Mouse (Mus musculus) activated CD4-positive, CD25-positive, alpha-beta regulatory T cell, adult 9 weeks (primary cell): ENCODE measurements around the gene Abraxas1. TPM values are rescaled to one million over a fixed set of nuclear protein-coding genes. Genes with fewer than 3 reads are reported as not detected.

ENCODE experiments used
- polyA plus RNA-seq: library from polyadenylated mRNA; unstranded; fragments of 100-300 nt; shearing (Covaris generic); gene quantifications from one replicate; pipeline ENCODE4 v1.2.1, GENCODE M21; 2017

Gene Abraxas1
- polyA plus RNA-seq: 25.3 TPM

GRCm38 (mm10) chr5:100820483-100821184 lies at the start of gene Abraxas1:
Gene Abraxas1 (minus strand): TSS chr5:100820965.

DNA sequence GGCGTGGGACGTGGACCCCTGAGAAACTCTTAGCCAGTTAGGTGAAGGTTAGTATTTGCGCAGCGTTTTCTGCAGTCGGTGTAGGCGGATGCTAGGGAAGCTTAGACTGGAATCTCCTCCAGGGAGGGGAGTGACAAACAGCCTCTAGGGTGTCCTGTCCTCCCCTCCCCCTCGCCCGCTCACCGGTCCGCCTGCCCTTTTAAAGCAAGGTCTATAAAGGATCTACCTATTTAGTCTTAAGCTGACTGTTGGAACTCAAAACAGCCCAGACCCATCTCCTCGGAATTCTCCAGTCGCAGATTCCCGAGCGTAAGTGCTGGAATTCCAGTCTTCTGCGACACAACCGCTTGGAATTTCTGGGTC lies 24.7 kb upstream of the Abraxas1 start, which contains the start of gene Gpat3:
Gene Gpat3, plus strand, starts transcription at position 229 of the 363 bp plus-strand sequence.

DNA sequence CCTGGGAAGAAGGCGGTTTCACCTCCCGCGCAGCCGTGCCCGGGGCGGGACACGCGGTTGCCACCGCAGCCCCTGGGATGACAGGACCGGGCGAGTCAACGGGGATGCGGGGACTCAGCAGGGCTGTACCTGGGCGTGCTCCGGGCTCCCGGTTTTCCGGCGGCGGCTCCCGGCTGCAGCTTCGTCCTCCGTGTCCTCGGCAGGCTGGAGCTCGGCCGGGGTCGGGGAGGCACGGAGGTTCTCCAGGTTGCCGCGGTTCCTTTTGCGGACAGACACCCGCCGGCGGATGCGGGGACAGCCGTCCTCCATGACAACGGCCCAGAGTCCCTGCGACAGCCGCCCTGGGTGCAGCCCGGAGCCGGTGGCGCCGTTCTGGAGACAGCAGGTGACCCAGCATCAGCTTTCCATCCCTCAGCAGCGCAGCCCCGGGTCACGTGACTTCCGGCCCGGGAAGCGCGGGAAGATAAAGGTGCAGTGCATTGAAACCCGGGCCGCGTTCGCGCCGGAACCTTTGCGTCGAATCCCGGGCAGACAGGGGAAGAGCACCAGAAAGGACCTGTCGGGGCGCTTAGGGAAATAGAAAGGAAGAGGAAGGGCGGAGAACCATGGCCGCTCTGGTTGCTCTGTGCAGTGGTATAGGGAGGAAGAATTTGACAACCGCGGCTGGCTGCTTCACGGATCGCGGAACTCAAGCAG lies 22.5 kb downstream of the Abraxas1 start, which contains the start of the genes Helq and Mrps18c:
Gene Helq, minus strand, starts transcription at position 434 of the 696 bp plus-strand sequence.
Gene Mrps18c, plus strand, starts transcription at position 463 of the 696 bp plus-strand sequence.

Other genes with a start within 250 kb of the Abraxas1 start
- 39.6 TPM for gene Plac8, start 248.7 kb downstream of the Abraxas1 start, polyA plus RNA-seq
- gene Coq2, start 145.8 kb downstream of the Abraxas1 start, polyA plus RNA-seq: 5.3 TPM
- gene Hpse, start 101.2 kb downstream of the Abraxas1 start, polyA plus RNA-seq: 1.1 TPM
- 26.9 TPM for gene Helq, start 22.4 kb downstream of the Abraxas1 start, polyA plus RNA-seq
- 154 TPM for gene Mrps18c, start 22.3 kb downstream of the Abraxas1 start, polyA plus RNA-seq
- 1.2 TPM for gene Gpat3, start 24.7 kb upstream of the Abraxas1 start, polyA plus RNA-seq